Mouse (Mus musculus) MEL (cell line): ENCODE data around the gene Aurkaip1. TPM values are rescaled to one million over a fixed set of nuclear protein-coding genes. Genes with fewer than 3 reads are reported as not detected.

ENCODE experiments used
- DNase-seq: peaks from one replicate; pipeline ENCODE4 v3.0.0; 2011; ENCODE audit warnings: low read depth, low spot score
- H3K27ac ChIP-seq: 2 replicates; pipeline ENCODE4 v1.5.1; 2012; ENCODE audit warnings: low read depth, mild to moderate bottlenecking, control low read depth, low read length, moderate library complexity; ENCODE audit not compliant: control insufficient read depth
- H3K27me3 ChIP-seq, 2 experiments: fragments of 150-350 bp in 1 of 2; sonication (generic) in 1 of 2; 2 replicates each; pipeline ENCODE4 v1.6.1; 2012; ENCODE audit warnings: low read length in 2 of 2, mild to moderate bottlenecking in 2 of 2, improper control_type of control experiment in 1 of 2, moderate library complexity in 1 of 2; ENCODE audit not compliant: insufficient read depth in 2 of 2, control insufficient read depth in 1 of 2
- H3K36me3 ChIP-seq, 2 experiments: 2 replicates each; pipeline ENCODE4 v1.6.1; 2012 to 2014; ENCODE audit warnings: low read length in 2 of 2, improper control_type of control experiment in 1 of 2, inconsistent platforms in 1 of 2, mild to moderate bottlenecking in 1 of 2; ENCODE audit not compliant: insufficient read depth in 2 of 2, control insufficient read depth in 1 of 2
- H3K4me1 ChIP-seq, 2 experiments: fragments of 150-350 bp in 1 of 2; sonication (generic) in 1 of 2; 2 replicates each; pipeline ENCODE4 v1.6.1; 2012; ENCODE audit warnings: low read length in 2 of 2, improper control_type of control experiment in 1 of 2, mild to moderate bottlenecking in 1 of 2; ENCODE audit not compliant: insufficient read depth in 2 of 2, control insufficient read depth in 1 of 2
- H3K4me3 ChIP-seq, 2 experiments: fragments of 150-350 bp in 1 of 2; sonication (generic) in 1 of 2; 2 replicates each; pipeline ENCODE4 v1.5.1; 2012; ENCODE audit warnings: low read depth in 2 of 2, low read length in 2 of 2, mild to moderate bottlenecking in 2 of 2, moderate library complexity in 2 of 2, control low read depth in 1 of 2, improper control_type of control experiment in 1 of 2; ENCODE audit not compliant: control insufficient read depth in 1 of 2, insufficient read depth in 1 of 2
- H3K79me2 ChIP-seq: 2 replicates; pipeline ENCODE4 v1.6.1; 2012; ENCODE audit warnings: mild to moderate bottlenecking, low read length, moderate library complexity; ENCODE audit not compliant: control insufficient read depth, poor library complexity, insufficient read depth
- H3K9ac ChIP-seq: 2 replicates; pipeline ENCODE4 v1.6.1; 2012; ENCODE audit warnings: low read depth, mild to moderate bottlenecking, control low read depth, low read length, moderate library complexity; ENCODE audit not compliant: control insufficient read depth, poor library complexity, severe bottlenecking
- H3K9me3 ChIP-seq: fragments of 150-350 bp; sonication (generic); replicated peaks from 2 replicates; pipeline ENCODE4 v1.6.1; 2012; ENCODE audit warnings: mild to moderate bottlenecking, low read length, improper control_type of control experiment, moderate library complexity; ENCODE audit not compliant: insufficient read depth
- CHD2 ChIP-seq: IDR thresholded peaks from 2 replicates; pipeline ENCODE4 v1.6.1; 2011; ENCODE audit warnings: low read length, improper control_type of control experiment
- CTCF ChIP-seq, 3 experiments: IDR thresholded peaks in 2 of 3; conservative IDR thresholded peaks in 1 of 3; 2 replicates each; pipeline ENCODE4 v1.5.1; 2011 to 2012; ENCODE audit warnings: low read length in 3 of 3, low read depth in 2 of 3, mild to moderate bottlenecking in 2 of 3, improper control_type of control experiment in 1 of 3, inconsistent platforms in 1 of 3, mixed read lengths in 1 of 3, moderate library complexity in 1 of 3; ENCODE audit not compliant: control insufficient read depth in 1 of 3, insufficient read depth in 1 of 3, poor library complexity in 1 of 3, severe bottlenecking in 1 of 3
- E2F4 ChIP-seq: IDR thresholded peaks from 2 replicates; pipeline ENCODE4 v1.6.1; 2011; ENCODE audit warnings: low read depth, low read length, improper control_type of control experiment, borderline replicate concordance
- ELF1 ChIP-seq: IDR thresholded peaks from 2 replicates; pipeline ENCODE4 v1.6.1; 2014; ENCODE audit warnings: low read depth, mild to moderate bottlenecking, inconsistent platforms, low read length, improper control_type of control experiment, moderate library complexity
- EP300 ChIP-seq, 2 experiments: IDR thresholded peaks; 2 replicates each; pipeline ENCODE4 v1.6.1; 2011; ENCODE audit warnings: improper control_type of control experiment in 2 of 2, low read length in 2 of 2, low read depth in 1 of 2, mild to moderate bottlenecking in 1 of 2
- HCFC1 ChIP-seq: IDR thresholded peaks from 2 replicates; pipeline ENCODE4 v1.6.1; 2012; ENCODE audit warnings: low read depth, mild to moderate bottlenecking, inconsistent platforms, low read length, improper control_type of control experiment, moderate library complexity
- MAFK ChIP-seq: IDR thresholded peaks from 2 replicates; pipeline ENCODE4 v1.6.1; 2011; ENCODE audit warnings: low read depth, mild to moderate bottlenecking, low read length, improper control_type of control experiment, borderline replicate concordance
- MAX ChIP-seq: IDR thresholded peaks from 2 replicates; pipeline ENCODE4 v1.6.1; 2011; ENCODE audit warnings: low read length, improper control_type of control experiment
- MAZ ChIP-seq: IDR thresholded peaks from 2 replicates; pipeline ENCODE4 v1.6.1; 2012; ENCODE audit warnings: low read depth, mild to moderate bottlenecking, inconsistent platforms, low read length, improper control_type of control experiment
- MEF2A ChIP-seq: IDR thresholded peaks from 2 replicates; pipeline ENCODE4 v1.6.1; 2014; ENCODE audit warnings: low read depth, mild to moderate bottlenecking, inconsistent platforms, low read length, improper control_type of control experiment; ENCODE audit not compliant: poor library complexity, insufficient replicate concordance, severe bottlenecking; ENCODE audit errors: extremely low read depth
- POLR2A ChIP-seq, 2 experiments: IDR thresholded peaks; 2 replicates each; pipeline ENCODE4 v1.6.1; 2011 to 2012; ENCODE audit warnings: low read length in 2 of 2, mild to moderate bottlenecking in 2 of 2, control low read depth in 1 of 2, improper control_type of control experiment in 1 of 2, low read depth in 1 of 2, moderate library complexity in 1 of 2; ENCODE audit not compliant: control insufficient read depth in 1 of 2, insufficient read depth in 1 of 2, poor library complexity in 1 of 2
- RAD21 ChIP-seq: IDR thresholded peaks from 2 replicates; pipeline ENCODE4 v1.6.1; 2011; ENCODE audit warnings: mild to moderate bottlenecking, low read depth, low read length, improper control_type of control experiment
- SMC3 ChIP-seq: IDR thresholded peaks from 2 replicates; pipeline ENCODE4 v1.6.1; 2011; ENCODE audit warnings: low read depth, low read length, improper control_type of control experiment
- TAL1 ChIP-seq: IDR thresholded peaks from 2 replicates; pipeline ENCODE4 v1.6.1; 2012; ENCODE audit warnings: mild to moderate bottlenecking, inconsistent platforms, low read length, moderate library complexity, mixed read lengths
- TBP ChIP-seq: IDR thresholded peaks from 2 replicates; pipeline ENCODE4 v1.8.0; 2011; ENCODE audit warnings: low read depth, low read length, improper control_type of control experiment
- TCF12 ChIP-seq: IDR thresholded peaks from 2 replicates; pipeline ENCODE4 v1.6.1; 2014; ENCODE audit warnings: low read depth, mild to moderate bottlenecking, inconsistent platforms, low read length, improper control_type of control experiment, moderate library complexity
- UBTF ChIP-seq: IDR thresholded peaks from 2 replicates; pipeline ENCODE4 v1.6.1; 2012; ENCODE audit warnings: low read depth, mild to moderate bottlenecking, inconsistent platforms, low read length, improper control_type of control experiment, moderate library complexity, borderline replicate concordance; ENCODE audit not compliant: insufficient read depth
- USF1 ChIP-seq: IDR thresholded peaks from 2 replicates; pipeline ENCODE4 v1.6.1; 2014; ENCODE audit warnings: low read depth, mild to moderate bottlenecking, inconsistent platforms, low read length, improper control_type of control experiment, moderate library complexity
- USF2 ChIP-seq, 2 experiments: IDR thresholded peaks; 2 replicates each; pipeline ENCODE4 v1.6.1; 2011 to 2012; ENCODE audit warnings: improper control_type of control experiment in 2 of 2, low read length in 2 of 2, borderline replicate concordance in 1 of 2, inconsistent platforms in 1 of 2, low read depth in 1 of 2, mild to moderate bottlenecking in 1 of 2; ENCODE audit not compliant: insufficient read depth in 1 of 2
- ZC3H11A ChIP-seq: IDR thresholded peaks from 2 replicates; pipeline ENCODE4 v1.6.1; 2012; ENCODE audit warnings: low read depth, mild to moderate bottlenecking, inconsistent platforms, low read length, improper control_type of control experiment
- ZKSCAN1 ChIP-seq: IDR thresholded peaks from 2 replicates; pipeline ENCODE4 v1.6.1; 2012; ENCODE audit warnings: low read depth, mild to moderate bottlenecking, inconsistent platforms, low read length, improper control_type of control experiment, moderate library complexity
- ZMIZ1 ChIP-seq: IDR thresholded peaks from 2 replicates; pipeline ENCODE4 v1.6.1; 2012; ENCODE audit warnings: low read depth, mild to moderate bottlenecking, inconsistent platforms, low read length, improper control_type of control experiment, moderate library complexity
- ZNF384 ChIP-seq: IDR thresholded peaks from 2 replicates; pipeline ENCODE4 v1.6.1; 2012; ENCODE audit warnings: low read depth, mild to moderate bottlenecking, inconsistent platforms, low read length, improper control_type of control experiment
- polyA plus RNA-seq, 2 experiments: library from polyadenylated mRNA; stranded (reverse) in 1 of 2; unstranded in 1 of 2; fragments of >175 nt in 1 of 2; fragments of >200 nt in 1 of 2; gene quantifications; 2 replicates each; pipeline versions ENCODE4 v1.2.1 to v1.2.4; 2012; ENCODE audit warnings: low replicate concordance in 2 of 2, low read depth in 1 of 2; ENCODE audit not compliant: insufficient read length in 2 of 2, insufficient read depth in 1 of 2, missing spikeins in 1 of 2
- total RNA-seq: library from RNA; depleted of rRNA; stranded (reverse); fragments of 300-350 nt; gene quantifications from 2 replicates; pipeline ENCODE4 v1.2.3, GENCODE M21; 2012

The Aurkaip1 gene
- total and polyA plus RNA-seq, 3 experiments, result 153 to 203 TPM; not detected in 1

DNA sequence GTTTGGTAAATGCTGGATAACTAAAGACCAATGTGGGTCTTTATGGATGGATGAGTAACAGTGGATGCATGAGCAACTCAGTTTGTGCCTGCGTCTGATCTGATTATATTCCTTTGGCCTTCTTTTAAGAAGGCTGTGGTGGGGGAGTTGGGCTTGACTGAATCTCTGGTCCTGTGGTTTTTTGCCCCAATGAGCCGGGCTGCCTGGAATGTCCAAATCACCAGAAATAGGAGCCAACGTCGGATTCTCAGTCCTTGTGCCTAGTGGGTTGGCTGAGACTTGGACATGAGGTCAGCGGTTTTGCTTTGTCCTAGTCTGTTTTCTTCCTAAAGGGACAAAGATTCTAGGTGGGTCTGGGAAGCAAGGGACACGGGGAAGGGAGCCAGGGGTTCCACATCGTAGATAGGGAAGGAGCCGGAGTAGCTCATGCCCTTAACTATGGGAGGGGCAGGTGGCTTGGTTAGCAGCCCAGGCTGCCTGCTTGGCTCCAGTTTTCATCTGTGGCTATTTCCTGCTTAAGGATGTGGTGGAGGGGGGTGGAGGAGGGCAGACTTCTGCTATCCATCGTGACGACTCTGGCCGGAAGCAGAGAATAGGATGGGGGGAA is 6.4 kb downstream of the Aurkaip1 start:
- H3K36me3 ChIP-seq, result peaks cover 0 to 2% of the 10 kb centered on the region in 2 experiments; a peak in 2 of 4 replicates
- H3K27ac ChIP-seq, result no peak overlapping the region
- peaks cover 0 to 5% of the 10 kb centered on the region in 2 experiments; a peak in 1 of 4 replicates for H3K4me1 ChIP-seq
- no peak for DNase-seq
- peaks cover 7% of the 10 kb centered on the region for H3K79me2 ChIP-seq
- no peaks in the 10 kb centered on the region for H3K27me3 ChIP-seq
- H3K9me3 ChIP-seq, result no peaks in the 10 kb centered on the region
- H3K9ac ChIP-seq, result no peak overlapping the region
- no peak overlapping the region for H3K4me3 ChIP-seq
- TF ChIP-seq ZNF384 (no peak), TAL1 (no peak), POLR2A (IDR thresholded peaks at IDR 0.05; ENCODE audit: control insufficient read depth in 1 of 2, insufficient read depth in 1 of 2, low read depth in 1 of 2, low read length in 2 of 2, poor library complexity in 1 of 2) (no peak), MAZ (no peak), USF2 (IDR thresholded peaks at IDR 0.05; ENCODE audit: borderline replicate concordance in 1 of 2, insufficient read depth in 1 of 2, low read depth in 1 of 2, low read length in 2 of 2) (no peak), MAX (no peak), TCF12 (no peak), CTCF (IDR thresholded peaks at IDR 0.05 in 2 of 3, conservative IDR thresholded peaks at IDR 0.05 in 1 of 3; ENCODE audit: control insufficient read depth in 1 of 3, insufficient read depth in 1 of 3, low read depth in 2 of 3, low read length in 3 of 3, poor library complexity in 1 of 3, severe bottlenecking in 1 of 3) (no peak), TBP (no peak), RAD21 (no peak), UBTF (no peak), EP300 (IDR thresholded peaks at IDR 0.05; ENCODE audit: low read depth in 1 of 2, low read length in 2 of 2) (no peak), MEF2A (no peak), MAFK (no peak), ZC3H11A (no peak), ZMIZ1 (no peak)

DNA sequence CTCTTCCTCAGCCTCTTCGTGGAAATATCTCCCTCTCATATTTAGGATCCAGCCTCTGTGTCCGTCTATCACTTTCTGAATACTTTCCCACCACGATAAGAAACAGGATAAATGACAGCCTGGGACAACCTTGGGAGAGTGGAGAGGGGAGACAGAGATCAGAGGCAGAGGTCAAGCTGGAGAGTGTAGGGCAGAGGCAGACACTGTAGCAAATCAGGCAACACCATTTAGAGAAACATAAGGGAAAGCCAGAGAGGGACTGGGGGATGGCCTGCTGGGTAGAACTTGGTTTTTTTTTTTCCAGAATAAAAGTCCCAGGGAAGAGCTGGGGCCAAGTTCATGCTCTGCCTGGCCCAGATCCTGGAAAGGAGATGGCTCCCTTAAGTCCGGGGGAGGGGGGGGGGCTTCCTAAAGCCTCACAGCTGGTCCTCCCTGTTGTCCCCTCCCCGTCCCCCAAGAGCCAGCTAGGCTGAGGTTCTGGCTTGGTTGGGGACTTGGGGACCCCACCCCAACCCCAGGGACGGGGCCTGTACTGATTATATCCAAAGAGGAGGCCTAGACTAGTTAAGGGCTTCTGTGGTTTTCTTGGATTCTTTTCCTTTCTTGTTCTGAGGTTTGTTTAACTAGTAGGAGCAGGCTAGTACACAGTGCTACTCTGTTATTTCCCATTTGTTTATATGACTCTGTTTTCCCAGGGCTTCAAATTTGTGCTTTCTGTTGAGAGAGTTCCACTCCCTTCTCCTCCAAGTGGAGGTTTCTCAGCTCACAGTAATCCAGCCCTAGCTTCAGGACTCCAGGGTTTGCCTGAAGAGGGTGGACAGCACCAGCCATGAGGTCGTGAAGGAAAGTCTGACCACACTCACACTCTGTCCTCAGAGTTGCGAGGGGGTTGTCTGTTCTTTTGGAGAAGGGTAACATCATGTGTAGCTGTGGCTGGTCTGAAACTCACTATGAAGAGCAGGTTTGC is 7.4 kb downstream of the Aurkaip1 start:
- H3K9ac ChIP-seq, result no peak overlapping the region
- no peak overlapping the region for H3K27ac ChIP-seq
- H3K4me3 ChIP-seq, result no peak overlapping the region
- peaks cover 3% of the 10 kb centered on the region for H3K79me2 ChIP-seq
- no peaks in the 10 kb centered on the region; a peak in 1 of 4 replicates for H3K36me3 ChIP-seq
- TF ChIP-seq ELF1 (no peak), CHD2 (no peak), E2F4 (no peak), HCFC1 (no peak), MAX (no peak), RAD21 (no peak), USF1 (no peak), MAFK (no peak), ZKSCAN1 (no peak), SMC3 (no peak)
- H3K4me1 ChIP-seq, result 0 out of 4 replicates have a peak, but pooled peaks cover 0 to 3% of the 10 kb centered on the region in 2 experiments
- no peaks in the 10 kb centered on the region for H3K9me3 ChIP-seq
- no peaks in the 10 kb centered on the region for H3K27me3 ChIP-seq
- no peak for DNase-seq
